Mouse (Mus musculus) gastrocnemius, postnatal 36 days (tissue): ENCODE results near the gene Shmt2. TPM values are rescaled to one million over a fixed set of nuclear protein-coding genes. Genes with fewer than 3 reads are reported as not detected.

ENCODE experiments used
- DNase-seq, 2 experiments: peaks; one replicate each; pipeline ENCODE4 v3.0.0; 2022
- intact Hi-C: fragments of 180-260 bp; cut with DNase I; formaldehyde crosslinking; loops from one replicate; pipeline ENCODE4 v1.15.1; 2025
- total RNA-seq, 2 experiments: library from RNA; stranded (reverse); gene quantifications; 2 replicates each; pipeline ENCODE4 v1.2.3; 2021

Shmt2 gene
- total RNA-seq, 2 experiments from 2014 or later = 23.4 to 26.4 TPM

DNA sequence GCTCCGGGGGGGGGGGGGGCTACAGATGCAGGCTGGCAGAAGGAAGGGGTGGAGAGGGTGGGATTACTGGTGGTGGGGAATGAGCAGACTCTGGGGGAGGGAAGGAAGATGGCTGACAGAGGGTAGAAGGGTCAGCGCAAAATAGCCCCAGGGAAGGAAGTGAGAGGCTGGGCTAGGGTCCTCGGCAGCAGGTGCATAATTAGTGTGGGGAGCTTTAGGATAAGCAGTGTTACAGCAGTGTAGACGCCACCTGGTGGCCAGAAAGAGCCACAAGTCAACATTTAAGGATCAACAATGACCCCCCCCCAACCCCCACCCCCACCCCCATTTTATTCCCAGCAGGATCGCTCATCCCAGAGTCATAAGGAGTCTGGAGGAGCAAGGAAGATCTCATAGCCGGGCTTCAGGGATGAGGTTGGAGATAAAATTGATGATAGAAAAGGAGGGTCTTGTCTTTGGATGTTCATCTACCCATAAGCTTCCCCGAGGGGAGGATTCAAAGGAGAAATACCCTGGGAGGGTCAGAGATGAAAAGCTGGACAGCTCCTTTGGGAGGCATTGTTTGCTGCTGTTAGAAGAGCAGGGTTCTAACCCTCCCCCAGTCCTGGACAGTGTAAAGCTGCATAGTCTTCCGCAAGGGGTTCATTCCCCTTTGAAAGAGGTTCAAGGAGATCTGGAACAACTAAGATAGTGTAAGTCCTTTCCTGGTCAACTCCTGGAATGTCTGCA is 14.5 kb upstream of the Shmt2 start:
- intact Hi-C loops = loop anchor here (1.0 to 2.0 kb wide), 2 partner anchors 23 to 56 kb away; no protein-coding TSS in a partner anchor
- no peak for DNase-seq

DNA sequence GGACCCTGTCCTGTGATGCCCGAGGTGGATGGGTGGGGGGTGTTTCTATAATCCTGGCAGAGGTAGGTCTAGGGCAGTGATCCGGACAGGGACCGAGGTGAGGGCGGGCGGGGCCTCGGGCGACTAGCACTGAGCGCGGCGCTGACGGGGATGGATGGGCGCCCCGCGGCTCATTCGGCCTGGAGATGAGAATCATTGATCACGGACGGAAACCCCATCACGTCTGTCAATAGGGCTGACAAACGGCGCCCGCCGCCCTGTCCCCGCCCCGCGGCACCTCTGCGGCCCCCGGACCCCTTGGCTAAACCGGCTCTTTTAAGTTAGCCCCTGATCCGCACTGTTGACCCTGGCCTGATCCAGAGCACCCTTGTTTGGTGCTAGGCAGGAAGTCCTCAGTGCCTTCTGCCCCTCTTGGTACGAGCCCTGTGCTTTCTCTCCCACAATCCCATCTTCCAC is 12.7 kb upstream of the Shmt2 start:
- DNase-seq = no peak
- intact Hi-C loops = no loop called here

DNA sequence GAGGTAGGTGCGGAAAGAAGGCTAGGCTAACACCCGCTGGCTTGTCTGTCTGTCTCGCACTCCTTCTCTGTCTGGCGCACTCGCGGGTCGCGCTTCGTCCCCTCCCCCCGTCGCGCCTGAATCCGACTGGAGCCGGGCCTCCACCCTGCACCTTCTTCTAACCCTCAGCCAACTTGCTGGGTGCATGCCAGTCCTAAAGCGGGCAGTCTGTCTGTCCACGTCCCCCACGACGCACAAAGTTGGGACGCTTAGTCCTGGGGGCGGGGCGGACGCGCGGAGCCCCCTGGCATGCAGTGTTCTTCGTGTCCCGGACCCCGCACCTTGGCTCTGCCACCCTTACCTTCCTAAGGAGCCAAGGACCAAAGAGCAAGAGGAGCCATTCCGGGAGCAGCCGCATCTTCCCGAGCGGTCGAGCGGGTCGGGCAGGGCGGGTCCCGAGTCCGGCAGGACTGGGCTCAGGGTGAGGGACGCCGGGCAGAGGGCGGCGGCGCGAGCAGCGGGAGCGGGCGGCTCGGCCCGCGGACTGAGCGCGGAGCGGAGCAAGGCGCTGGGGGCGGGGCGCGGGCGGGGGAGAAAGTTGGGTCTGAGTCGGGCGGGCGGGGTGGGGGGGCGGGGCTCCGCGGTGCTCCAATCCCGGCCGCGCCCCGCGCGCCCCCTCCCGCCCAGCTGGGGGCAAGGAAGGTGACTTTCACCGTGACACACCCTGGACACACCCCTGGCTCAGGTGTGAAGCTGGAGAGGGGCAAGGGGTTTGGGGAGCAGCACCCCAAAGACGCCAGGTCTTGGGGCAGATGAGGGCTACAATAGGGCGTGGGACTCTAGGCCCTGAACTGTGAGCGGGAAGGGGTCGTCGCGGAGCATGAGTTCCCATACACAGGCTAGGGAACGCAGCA is 12.0 kb upstream of the Shmt2 start, which contains the start of gene Nxph4:
Gene Nxph4, minus strand, starts transcription at position 524 of the 893 bp plus-strand sequence.
- intact Hi-C loops = no loop called here

DNA sequence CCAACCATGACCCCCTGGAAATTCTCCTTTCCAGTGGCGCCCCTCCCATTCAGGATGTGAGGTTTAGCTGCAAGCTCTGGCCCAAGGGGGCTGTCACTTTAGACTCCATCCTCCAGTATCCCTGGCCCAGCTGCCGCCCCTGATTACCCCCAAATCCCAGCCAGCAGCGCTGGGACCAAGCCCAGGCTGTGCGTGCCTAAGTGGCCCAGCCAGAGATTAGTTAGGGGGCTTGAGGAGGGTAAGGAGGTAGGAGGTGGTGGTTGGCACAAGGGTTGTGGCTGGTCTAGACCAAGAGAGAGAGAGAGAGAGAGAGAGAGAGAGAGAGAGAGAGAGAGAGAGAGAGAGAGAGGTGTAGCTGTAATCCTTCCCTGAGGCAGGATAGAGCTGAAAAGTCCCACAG is 9.3 kb upstream of the Shmt2 start:
- no peak for DNase-seq
- intact Hi-C loops = no loop called here

More for the DNA sequence above, 12.0 kb upstream of the Shmt2 start, which contains the start of gene Nxph4:
- DNase-seq = no peak

DNA sequence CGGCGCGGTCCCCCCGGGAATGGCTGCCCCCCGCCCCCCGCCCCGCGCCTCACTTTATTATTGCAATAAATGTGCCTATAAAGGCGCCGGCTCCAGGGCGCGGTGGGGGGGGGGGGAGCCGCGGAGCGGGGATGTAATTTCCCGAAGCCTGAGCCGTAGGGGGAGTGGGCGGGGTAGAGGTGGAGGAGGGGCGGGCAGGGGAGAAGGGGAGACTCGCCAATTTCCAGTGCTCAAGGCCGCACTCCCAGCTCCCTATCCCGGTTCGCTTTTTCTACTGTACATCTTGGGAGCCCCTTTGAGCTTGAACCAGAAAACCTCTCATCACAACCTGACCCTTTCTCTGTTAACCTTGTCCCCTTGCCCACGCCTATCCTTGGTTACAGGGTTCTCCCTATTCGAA is 8.7 kb upstream of the Shmt2 start:
- intact Hi-C loops = no loop called here

DNA sequence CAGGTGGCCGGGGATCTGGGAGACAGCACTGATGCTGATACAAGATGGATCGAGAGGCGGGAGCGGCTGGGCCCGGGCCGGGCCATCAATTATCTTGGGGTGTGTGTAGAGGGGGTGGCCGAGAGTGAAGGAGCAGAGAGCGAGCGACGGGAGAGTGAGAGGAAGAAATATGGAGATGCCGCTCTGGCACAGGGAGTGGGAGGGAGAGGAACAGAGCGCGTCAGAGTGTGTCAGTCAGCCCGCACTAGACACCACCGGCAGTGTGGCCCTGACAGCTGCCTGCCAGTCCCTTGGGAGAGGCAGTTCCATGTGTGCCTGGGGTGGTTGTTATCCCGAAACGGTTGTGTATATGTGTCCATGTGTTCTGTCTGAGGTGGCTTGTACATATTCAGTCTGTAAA is 5.2 kb upstream of the Shmt2 start:
- no peak for DNase-seq
- intact Hi-C loops = no loop called here

More for the DNA sequence above, 8.7 kb upstream of the Shmt2 start:
- DNase-seq = no peak

DNA sequence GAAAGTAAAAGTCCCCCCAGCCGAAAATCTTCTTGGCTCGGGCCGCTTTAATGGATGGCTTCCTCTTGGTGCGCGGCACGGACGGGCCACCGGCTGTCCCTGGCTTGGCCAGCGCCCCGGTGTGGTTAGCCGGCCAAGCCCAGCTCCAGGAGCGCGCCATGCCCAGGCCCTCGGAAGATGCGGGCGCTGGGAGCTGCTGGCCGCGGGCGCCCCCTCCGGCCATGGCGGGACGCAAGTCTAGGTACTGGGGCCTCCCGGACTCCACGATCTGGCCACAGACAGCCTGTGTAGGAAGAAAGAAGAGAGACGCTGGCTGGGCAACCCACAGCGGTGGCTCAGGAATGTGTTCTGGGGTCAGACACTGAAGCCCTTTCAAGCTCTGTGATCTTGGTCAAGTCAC is 4.4 kb upstream of the Shmt2 start:
- peak; percentile 49 to 65 for DNase-seq
- intact Hi-C loops = no loop called here

DNA sequence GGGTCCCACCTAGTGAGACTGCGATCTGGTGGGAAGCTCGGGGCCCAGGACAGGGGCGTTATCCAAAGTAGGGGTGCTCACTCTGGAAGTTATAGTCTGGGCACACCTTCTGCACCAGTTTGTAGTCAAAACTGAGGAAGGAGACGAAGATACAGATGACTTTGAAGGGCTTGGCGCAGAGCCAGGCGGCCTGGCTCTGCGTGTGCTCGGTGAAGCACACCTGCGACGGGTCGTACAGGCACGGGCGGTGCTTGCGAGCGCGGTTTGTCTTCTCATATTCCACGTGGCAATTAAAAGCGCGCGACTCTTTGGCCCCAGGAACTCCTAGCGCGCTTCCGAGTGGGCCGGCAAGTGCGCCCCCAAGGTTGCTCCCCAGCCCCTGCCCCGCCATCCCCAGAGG is 3.8 kb upstream of the Shmt2 start:
- intact Hi-C loops = no loop called here
- DNase-seq = no peak

DNA sequence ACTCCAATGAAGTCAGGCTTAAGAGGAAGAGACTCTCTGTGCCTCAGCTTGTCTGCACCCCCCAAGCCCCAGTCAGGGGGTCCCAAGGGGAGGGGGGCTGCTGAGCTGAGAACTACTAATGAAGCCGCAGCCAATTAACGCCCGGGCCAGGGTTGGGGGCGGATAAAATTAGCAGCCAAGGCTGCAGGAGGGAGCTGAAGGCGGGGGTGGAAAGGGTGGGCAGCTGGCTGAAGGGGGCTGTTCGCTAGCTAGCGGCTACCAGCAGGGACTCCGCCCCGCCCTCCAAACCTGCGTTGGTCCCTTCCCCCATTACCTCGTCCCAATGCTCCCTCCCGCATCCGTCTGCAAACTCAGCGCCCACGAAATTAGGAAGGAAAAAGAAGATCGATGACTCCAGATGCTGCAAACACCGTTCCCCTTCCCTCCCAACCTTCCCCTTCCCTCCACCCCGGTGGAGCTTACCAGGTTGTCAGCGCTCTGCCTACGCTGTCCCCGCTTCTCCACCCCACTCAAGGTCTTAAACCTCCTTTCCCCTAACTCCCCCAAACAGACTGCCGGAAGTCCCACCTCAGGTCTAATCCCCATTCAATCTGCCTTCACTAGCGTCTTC is 2.5 kb upstream of the Shmt2 start:
- intact Hi-C loops = no loop called here
- DNase-seq = no peak

DNA sequence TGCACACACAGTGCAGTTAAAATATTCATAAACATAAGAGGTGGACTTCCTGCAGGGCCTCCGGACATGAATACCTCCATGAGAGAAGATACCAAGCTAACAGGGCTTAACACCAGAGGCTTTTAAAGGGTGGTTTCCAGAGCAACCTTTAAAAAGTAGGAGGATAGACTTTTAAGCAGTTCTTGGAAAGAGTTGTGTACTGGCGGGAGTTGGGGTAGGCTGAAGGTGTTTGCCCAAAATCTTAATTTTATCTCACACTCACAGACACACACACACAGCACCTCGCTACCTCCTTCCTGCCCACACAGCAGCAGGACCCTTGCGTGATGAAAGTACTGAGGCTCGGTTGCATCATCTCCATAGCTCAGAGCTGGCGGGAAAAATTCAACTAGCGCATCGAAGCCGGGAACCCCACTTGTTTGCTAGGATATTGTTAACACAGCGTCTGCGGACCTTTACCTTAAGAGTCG is 598 bp downstream of the Shmt2 start:
- DNase-seq = no peak
- intact Hi-C loops = no loop called here

DNA sequence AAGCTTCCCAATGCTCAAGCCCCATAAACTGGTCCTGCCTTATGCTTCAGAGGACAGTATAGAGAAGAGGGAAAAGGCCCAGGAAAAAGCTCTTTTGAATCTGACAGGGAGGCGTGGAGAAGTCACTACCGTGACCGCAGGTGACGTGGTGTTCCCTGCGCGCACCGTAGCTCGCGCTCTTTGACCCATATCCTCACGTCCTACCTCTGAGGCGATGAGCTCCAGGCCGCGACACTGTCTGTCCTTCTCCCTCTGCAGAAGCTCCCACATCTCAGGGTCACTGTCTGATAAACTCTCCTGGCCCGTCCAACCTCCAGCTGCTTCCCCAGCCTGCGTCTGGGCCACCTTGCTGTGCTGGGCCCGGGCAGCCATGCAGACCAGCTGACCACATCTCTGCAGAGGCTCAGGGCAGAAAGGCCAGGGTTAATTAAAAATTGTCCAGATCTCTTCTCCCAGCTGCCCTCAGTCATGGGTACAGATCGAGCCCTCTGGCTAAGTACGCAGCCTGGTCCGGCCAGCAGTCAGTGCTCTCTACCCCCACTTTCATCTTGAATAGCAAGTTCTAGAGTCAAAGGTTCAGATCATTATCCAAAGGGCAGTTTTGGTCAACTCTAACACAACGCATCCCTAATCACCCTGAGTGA is 1.4 kb downstream of the Shmt2 start:
- no peak for DNase-seq
- intact Hi-C loops = no loop called here

DNA sequence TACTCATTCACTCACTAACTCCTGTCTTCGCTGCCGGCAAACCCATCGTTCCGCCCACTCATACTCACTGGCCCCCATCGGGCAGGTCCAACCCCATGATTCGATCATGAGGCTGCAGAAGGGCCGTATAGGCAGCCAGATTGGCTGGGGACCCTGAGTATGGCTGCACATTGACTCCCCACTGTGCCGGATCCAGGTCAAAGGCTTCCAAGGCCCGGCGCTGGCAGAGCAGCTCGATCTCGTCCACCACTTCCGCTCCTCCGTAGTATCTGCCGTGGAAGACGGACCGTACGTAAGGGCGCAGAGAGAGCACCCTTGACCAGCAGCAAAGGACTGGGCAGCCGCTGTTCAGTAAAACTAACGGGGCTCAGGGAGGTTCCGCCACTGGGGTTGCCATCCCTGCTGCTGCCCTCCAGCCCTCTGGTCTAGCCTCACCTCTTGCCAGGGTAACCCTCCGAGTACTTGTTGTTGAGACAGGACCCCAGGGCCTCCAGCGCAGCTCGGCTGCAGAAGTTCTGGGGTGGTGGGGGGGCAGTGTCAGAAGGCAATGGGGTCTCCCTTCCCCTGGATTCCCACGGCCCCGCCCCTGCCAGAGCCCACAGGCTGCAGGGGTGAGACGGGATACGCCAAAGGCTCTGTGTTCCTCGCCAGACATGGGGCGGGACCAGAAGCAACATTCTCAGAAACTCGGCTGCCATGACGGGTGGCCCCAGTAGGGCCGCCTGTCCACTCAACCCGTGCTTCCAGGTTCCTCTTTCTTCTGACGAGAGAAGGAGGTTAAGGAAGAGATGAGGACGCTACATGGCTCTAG is 2.1 kb downstream of the Shmt2 start:
- DNase-seq = no peak
- intact Hi-C loops = no loop called here

DNA sequence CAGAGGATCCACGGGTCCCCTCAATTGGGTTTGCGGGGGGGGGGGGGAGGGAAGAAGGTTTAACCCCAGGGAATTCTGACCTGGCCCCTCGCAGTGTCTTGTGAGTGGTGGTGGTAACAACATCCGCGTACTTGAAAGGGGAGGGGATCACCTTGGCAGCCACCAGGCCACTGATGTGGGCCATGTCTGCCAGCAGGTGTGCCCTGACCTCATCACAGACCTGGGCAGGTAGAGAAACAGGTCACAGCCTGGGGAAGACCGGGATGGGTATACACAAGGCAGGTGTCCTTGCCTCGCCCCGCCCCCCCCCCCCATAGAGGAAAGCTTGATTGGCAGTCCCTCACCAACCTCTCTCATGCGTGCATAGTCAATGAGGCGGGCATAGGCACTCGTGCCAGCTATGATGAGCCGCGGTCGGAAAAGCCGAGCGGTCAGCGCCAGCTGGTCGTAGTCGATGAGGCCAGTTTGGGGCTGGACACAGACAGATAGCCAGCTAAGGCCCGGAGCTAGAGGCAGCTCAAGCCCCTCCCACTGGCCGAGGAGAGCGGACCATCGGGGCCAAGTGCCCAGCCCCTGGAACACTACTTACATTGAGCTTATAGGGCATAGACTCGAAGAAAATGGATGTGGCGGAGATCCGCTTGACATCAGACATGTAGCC is 3.1 kb downstream of the Shmt2 start:
- DNase-seq = no peak
- intact Hi-C loops = no loop called here

DNA sequence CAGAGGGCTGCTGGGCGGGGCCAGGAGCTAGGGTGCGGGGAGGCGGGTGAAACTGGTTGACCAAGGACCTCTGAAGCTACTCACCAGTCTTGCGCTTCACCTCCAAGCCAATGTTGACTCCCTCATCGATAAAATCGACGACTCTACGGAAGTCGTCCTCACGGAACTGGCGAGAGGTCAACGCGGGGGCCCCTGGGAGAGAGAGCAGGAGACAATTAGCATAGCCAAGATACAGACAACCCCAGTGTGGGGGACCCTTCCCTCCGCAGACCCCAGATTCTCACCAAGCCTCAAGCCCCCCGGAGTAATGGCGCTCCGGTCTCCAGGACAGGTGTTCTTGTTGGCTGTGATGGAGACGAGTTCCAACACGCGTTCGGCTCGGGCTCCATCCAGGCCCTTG is 4.3 kb downstream of the Shmt2 start:
- intact Hi-C loops = no loop called here
- no peak for DNase-seq

DNA sequence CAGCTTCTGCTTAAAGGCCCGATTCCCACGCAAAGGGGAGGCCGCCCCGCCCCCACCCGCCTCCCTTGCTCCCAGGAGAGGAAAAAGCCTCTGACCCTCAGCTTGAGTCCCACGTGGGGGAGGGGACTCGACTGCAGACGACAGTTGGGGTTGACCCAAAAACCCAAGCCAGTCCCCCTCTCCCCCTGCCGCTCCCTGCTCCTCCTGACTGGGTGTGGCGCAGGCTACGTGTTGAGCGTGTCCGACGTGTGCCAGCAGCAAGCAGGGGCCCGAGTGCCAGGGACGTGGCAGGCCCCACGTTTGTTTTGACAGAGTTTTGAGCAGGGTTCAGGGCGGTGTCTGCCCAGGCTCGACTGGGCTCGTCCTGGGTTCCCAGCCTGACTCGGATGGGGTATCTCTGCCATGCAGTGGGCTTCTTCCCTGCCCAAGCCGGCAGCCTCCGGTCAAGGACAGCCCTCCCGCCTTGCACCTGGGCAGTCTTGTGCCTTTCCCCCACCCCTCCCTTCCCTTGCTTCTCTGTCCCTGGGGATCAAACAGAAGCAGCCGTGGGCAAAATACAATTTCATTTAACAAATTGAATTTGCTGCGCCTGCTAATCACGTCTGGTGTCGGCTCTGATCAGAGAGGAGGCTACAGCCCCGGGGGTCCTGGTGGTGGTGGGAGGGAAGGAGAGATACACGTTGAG is 5.5 kb downstream of the Shmt2 start:
- intact Hi-C loops = no loop called here
- peak in 1 of 2 experiments; percentile 44 for DNase-seq

DNA sequence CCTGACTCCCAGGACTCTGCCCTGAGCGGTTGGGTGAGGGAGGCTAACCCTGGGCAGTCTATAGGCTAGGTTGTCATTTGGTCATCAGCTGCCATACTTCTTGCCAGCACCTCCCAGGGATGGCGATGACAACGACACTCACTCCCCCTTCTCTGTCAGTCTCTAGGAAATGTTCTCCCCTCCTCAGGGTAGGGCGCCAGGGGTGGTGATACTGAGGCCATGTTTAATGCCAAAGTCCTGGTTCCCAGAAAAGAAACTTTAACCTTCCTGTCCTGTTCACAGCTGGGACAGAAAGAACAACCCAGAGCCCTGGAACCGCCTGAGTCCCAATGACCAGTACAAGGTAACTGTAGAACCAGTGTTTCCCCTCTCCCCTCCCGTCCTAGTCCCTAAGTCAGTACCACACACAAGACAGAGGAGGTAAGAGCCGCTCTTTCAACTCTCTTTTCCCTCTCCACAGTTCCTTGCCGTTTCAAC is 6.2 kb downstream of the Shmt2 start:
- intact Hi-C loops = no loop called here
- no peak for DNase-seq

DNA sequence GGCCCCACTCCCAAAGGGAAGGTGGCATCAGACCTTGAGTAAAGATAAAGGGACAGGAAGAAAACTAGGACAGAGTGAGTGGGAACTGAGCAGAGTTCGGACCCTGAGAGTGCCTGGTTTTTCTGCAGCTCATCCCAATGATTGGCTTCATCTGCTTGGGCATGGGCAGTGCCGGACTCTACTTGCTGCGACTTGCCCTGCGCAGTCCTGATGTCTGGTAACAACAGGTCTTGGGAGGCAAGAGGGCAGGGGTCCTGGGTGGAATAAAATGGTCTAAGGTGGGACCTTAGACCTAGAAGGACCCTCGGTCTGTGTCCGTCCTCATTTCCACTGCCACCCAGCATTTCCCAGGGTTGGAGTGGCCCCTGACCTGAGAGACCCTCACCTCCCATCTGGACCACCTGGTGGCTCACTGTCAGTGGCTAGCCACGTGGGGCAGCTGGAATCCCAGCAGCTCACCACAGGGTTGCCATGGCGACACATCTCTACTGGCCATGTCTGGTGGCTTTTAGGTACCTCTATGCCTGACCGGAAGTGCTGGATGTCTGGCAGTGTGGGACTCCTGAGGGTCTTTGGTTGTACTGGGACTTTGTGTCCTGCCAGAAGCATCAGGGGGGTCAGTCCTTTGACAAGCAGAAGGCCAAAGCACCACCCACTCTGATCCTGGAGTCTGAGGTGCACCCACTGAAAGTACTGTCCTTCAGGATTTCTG is 6.8 kb downstream of the Shmt2 start:
- no peak for DNase-seq
- intact Hi-C loops = no loop called here

DNA sequence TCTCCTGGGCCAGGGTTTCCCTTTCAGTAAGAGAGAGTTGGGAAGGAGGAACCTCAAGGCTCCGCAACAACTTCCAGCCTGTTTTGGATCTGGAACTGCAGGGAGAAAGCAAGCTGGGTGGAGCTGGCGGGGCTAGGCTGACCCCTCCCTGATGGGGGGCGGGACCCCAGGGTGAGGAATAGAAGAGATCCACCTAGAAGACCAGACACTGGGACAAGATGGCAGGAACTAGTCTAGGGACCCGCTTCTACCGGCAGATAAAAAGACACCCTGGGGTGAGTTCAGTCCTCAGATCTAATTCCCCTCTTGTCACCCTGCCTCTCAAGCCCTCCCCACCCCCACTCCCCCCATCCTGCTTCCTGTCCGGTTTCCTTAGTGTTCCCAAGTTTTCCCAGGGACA is 7.5 kb downstream of the Shmt2 start, which contains the start of gene Ndufa4l2:
Gene Ndufa4l2, plus strand, starts transcription at position 204 of the 400 bp plus-strand sequence.
- intact Hi-C loops = no loop called here
- peak; percentile 56 to 58 for DNase-seq
